Mouse (Mus musculus): ENCODE measurements around the gene Srpk2. TPM values are rescaled to one million over a fixed set of nuclear protein-coding genes. Genes with fewer than 3 reads are reported as not detected.

The Srpk2 gene
- 552 TPM for polyA plus RNA-seq (2014; fragmentation: Illumina TruSeq; extraction: RNeasy Lipid Tissue Mini Kit (QIAGEN cat#74804); ENCODE audit: low read depth, low replicate concordance)

DNA sequence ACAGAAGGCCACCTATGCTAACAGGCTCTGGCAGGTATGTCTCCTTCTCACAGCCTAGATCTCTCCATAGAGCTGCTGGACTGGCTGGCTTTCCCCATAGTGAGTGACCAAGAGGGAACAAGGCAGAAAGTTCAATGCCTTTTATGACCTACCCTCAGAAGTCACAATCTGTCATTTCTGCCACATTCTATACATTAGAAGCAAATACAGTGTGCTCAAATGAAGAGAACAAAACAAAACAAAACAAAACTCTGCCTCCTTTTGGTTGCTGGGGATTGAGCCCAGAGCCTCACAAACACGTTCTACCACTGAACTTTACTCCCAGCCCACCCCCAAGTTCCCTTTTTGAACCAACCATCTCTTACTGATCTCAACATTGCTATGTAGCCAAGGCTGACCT lies at the start of gene Srpk2:
Gene Srpk2, minus strand, starts transcription at position 101 of the 400 bp plus-strand sequence.

Other genes with a start within 250 kb of the Srpk2 start
- 11.6 TPM for gene Pus7, start 99.1 kb upstream of the Srpk2 start, polyA plus RNA-seq (2014; fragmentation: Illumina TruSeq; extraction: RNeasy Lipid Tissue Mini Kit (QIAGEN cat#74804); ENCODE audit: low read depth, low replicate concordance)
- 7.1 TPM for gene Rint1, start 103.1 kb upstream of the Srpk2 start, polyA plus RNA-seq (2014; fragmentation: Illumina TruSeq; extraction: RNeasy Lipid Tissue Mini Kit (QIAGEN cat#74804); ENCODE audit: low read depth, low replicate concordance)
- 86.9 TPM for gene Tomm7, start 159.5 kb upstream of the Srpk2 start, polyA plus RNA-seq (2014; fragmentation: Illumina TruSeq; extraction: RNeasy Lipid Tissue Mini Kit (QIAGEN cat#74804); ENCODE audit: low read depth, low replicate concordance)